ENCODE assay signal across 12 mouse cellular contexts in genomic region chr3:55284215-55284614, GRCm38 (mm10). TPM values are rescaled to one million over a fixed set of nuclear protein-coding genes. Genes with fewer than 3 reads are reported as not detected.
DNase-seq lines count a peak whose midpoint lies in the region; ATAC-seq lines count a peak whose summit lies in the region.
"Had no signal": no experiment of that assay in that cellular context is flagged by ENCODE, and none has a peak within 500 bp of the region (broad histone marks: within the 10 kb centered on the region; RNA-seq: fewer than 3 reads in every experiment).

No protein-coding gene starts in this region.

- H3K27me3 ChIP-seq in hindbrain, embryonic 12.5 days: no peaks in the 10 kb centered on the region
- no peaks in the 10 kb centered on the region for H3K27me3 ChIP-seq in midbrain, embryonic 10.5 days (ENCODE audit: low read depth, poor library complexity, severe bottlenecking)

- H3K4me2 ChIP-seq in hindbrain, embryonic 12.5 days (replicated peaks): 0 out of 2 replicates have a peak overlapping the region, but pooled peaks have one; percentile 8

- 30% methylated on average over 3 of the region's 3 CpGs for WGBS in hindbrain, embryonic 12.5 days
- WGBS in midbrain, embryonic 10.5 days: 58% methylated on average over 3 of the region's 3 CpGs

- H3K9me3 ChIP-seq in hindbrain, embryonic 12.5 days (replicated peaks): no peaks in the 10 kb centered on the region
- no peaks in the 10 kb centered on the region for H3K9me3 ChIP-seq in midbrain, embryonic 10.5 days (replicated peaks)

- no peak overlapping the region for H3K9ac ChIP-seq in hindbrain, embryonic 12.5 days

- peak; percentile 74 for ATAC-seq in hindbrain, embryonic 12.5 days (ENCODE audit: low FRiP score)
- no peak for ATAC-seq in activated CD4-positive, CD25-positive, alpha-beta regulatory T cell, adult 4 months
- ATAC-seq: intestine, postnatal 0 days had no signal

- DNase-seq in embryo, embryonic 10 days (ENCODE audit: low spot score): peak; percentile 46
- DNase-seq in embryo, embryonic 9.5 days (ENCODE audit: extremely low spot score): no peak
- DNase-seq in R1 (ENCODE audit: low read depth, low spot score): peak; percentile 23
- DNase-seq in midbrain, embryonic 10.5 days (ENCODE audit: low spot score): no peak
- DNase-seq in adrenal gland, adult (ENCODE audit: inconsistent age in 2 of 2, low spot score in 1 of 2): no peak
- no peak for DNase-seq in kidney, adult 11 months
- DNase-seq: adrenal gland, adult 2 months had no signal

- peak overlapping the region; percentile 62 for H3K27ac ChIP-seq in hindbrain, embryonic 12.5 days
- H3K27ac ChIP-seq in midbrain, embryonic 10.5 days (replicated peaks): 0 out of 2 replicates have a peak overlapping the region, but pooled peaks have one; percentile 24
- H3K27ac ChIP-seq: macrophage had no signal

- no peaks in the 10 kb centered on the region for H3K36me3 ChIP-seq in hindbrain, embryonic 12.5 days
- no peaks in the 10 kb centered on the region for H3K36me3 ChIP-seq in midbrain, embryonic 10.5 days

- no peak overlapping the region for H3K4me3 ChIP-seq in hindbrain, embryonic 12.5 days
- no peak overlapping the region for H3K4me3 ChIP-seq in midbrain, embryonic 10.5 days
- H3K4me3 ChIP-seq: erythroblast, embryonic 14.5 days had no signal

- H3K4me1 ChIP-seq in hindbrain, embryonic 12.5 days: peaks cover 28% of the 10 kb centered on the region
- peaks cover 24% of the 10 kb centered on the region for H3K4me1 ChIP-seq in midbrain, embryonic 10.5 days

RNA-seq across cellular contexts. Expression of gene Dclk1, which starts 42.1 kb away (rescaled TPM):
- polyA plus RNA-seq in hindbrain, embryonic 12.5 days (2016; fragmentation: Nextera tagmentation; extraction: Ambion mirVana): 164 and 171 TPM in 2 replicates
- 42.2 and 72.4 TPM in 2 replicates for polyA plus RNA-seq in midbrain, embryonic 10.5 days (2016; fragmentation: Nextera tagmentation; extraction: Ambion mirVana)
- under 1 TPM; 0.12 to 0.87 TPM for polyA plus RNA-seq in activated CD4-positive, CD25-positive, alpha-beta regulatory T cell, adult 4 months (2017; shearing (Covaris generic))
- polyA plus RNA-seq: erythroblast, embryonic 14.5 days had no signal

Comparison
In these comparisons a context has a peak if more than half of its experiments do, and no peak if none do; other contexts are left out.
1. DNase-seq: peak in embryo, embryonic 10 days (single experiment) and R1 (single experiment); none in embryo, embryonic 9.5 days (single experiment), midbrain, embryonic 10.5 days (single experiment), adrenal gland, adult (0 of 2) and kidney, adult 11 months (single experiment).
2. RNA of gene Dclk1, which starts 42.1 kb away (polyA plus RNA-seq): 164 to 171 TPM in hindbrain, embryonic 12.5 days and 42.2 to 72.4 TPM in midbrain, embryonic 10.5 days; 0.12 to 0.87 TPM in activated CD4-positive, CD25-positive, alpha-beta regulatory T cell, adult 4 months; every median in the first group is over 10 times any median in the second.